Mouse (Mus musculus): ENCODE results near the gene Atp5d.

- TF ChIP-seq POLR2A (IDR thresholded peaks at IDR 0.05; ENCODE audit: insufficient read depth, low read length): no peak
- TF ChIP-seq CTCF (IDR thresholded peaks at IDR 0.05; ENCODE audit: low read depth, low read length): no peak
These were observed 8.8 kb downstream of the Atp5d start for GRCm38 (mm10) chr10:80147146-80147718.
